Mouse (Mus musculus) adrenal gland, postnatal 14 days (tissue): Measurements from ENCODE around the gene Kifap3. TPM values are rescaled to one million over a fixed set of nuclear protein-coding genes. Genes with fewer than 3 reads are reported as not detected.

Experiments used
- DNase-seq: peaks from one replicate; pipeline ENCODE4 v3.0.0; 2021; ENCODE audit warnings: mixed read lengths
- total RNA-seq: library from RNA; stranded (reverse); gene quantifications from 2 replicates; pipeline ENCODE4 v1.2.3, GENCODE M21; 2021

Gene Kifap3
- total RNA-seq, 1 experiment from 2014 or later: 17.3 TPM

GRCm38 (mm10) chr1:163893774-163894527 lies 114.6 kb downstream of the Kifap3 start:
- no peak for DNase-seq

- DNase-seq: no peak
These were observed 118.9 kb downstream of the Kifap3 start for GRCm38 (mm10) chr1:163898291-163898764.

- DNase-seq: no peak
These were observed 120.2 kb downstream of the Kifap3 start for GRCm38 (mm10) chr1:163899575-163899974.

GRCm38 (mm10) chr1:163900168-163900567 lies 120.8 kb downstream of the Kifap3 start:
- DNase-seq: no peak

GRCm38 (mm10) chr1:163903411-163903810 lies 124.0 kb downstream of the Kifap3 start:
- DNase-seq: no peak

- no peak for DNase-seq
These were observed 127.8 kb downstream of the Kifap3 start for GRCm38 (mm10) chr1:163907007-163907811.

GRCm38 (mm10) chr1:163908389-163908788 lies 129.0 kb downstream of the Kifap3 start:
- no peak for DNase-seq

GRCm38 (mm10) chr1:163910343-163910742 lies 131.0 kb downstream of the Kifap3 start:
- peak; percentile 54 for DNase-seq

GRCm38 (mm10) chr1:163910785-163911184 lies 131.4 kb downstream of the Kifap3 start:
- no peak for DNase-seq

GRCm38 (mm10) chr1:163911981-163912380 lies 132.6 kb downstream of the Kifap3 start:
- no peak for DNase-seq

- no peak for DNase-seq
These were observed 138.2 kb downstream of the Kifap3 start for GRCm38 (mm10) chr1:163917349-163918160.

- no peak for DNase-seq
These were observed 144.7 kb downstream of the Kifap3 start for GRCm38 (mm10) chr1:163924093-163924492.

GRCm38 (mm10) chr1:163928846-163929245 lies 149.5 kb downstream of the Kifap3 start, which contains the start of gene Scyl3:
Gene Scyl3, plus strand, starts transcription at chr1:163929100.
- DNase-seq: no peak

- DNase-seq: peak; percentile 94
These were observed 150.5 kb downstream of the Kifap3 start for GRCm38 (mm10) chr1:163929636-163930457.

GRCm38 (mm10) chr1:163930458-163930794 lies 151.0 kb downstream of the Kifap3 start:
- no peak for DNase-seq

- DNase-seq: no peak
These were observed 152.4 kb downstream of the Kifap3 start for GRCm38 (mm10) chr1:163931801-163932200.

GRCm38 (mm10) chr1:163934591-163934990 lies 155.2 kb downstream of the Kifap3 start:
- peak; percentile 39 for DNase-seq

GRCm38 (mm10) chr1:163942056-163942455 lies 162.7 kb downstream of the Kifap3 start:
- DNase-seq: no peak

GRCm38 (mm10) chr1:163953396-163953795 lies 174.0 kb downstream of the Kifap3 start:
- no peak for DNase-seq

GRCm38 (mm10) chr1:163958036-163958435 lies 178.7 kb downstream of the Kifap3 start:
- no peak for DNase-seq

- no peak for DNase-seq
These were observed 184.8 kb downstream of the Kifap3 start for GRCm38 (mm10) chr1:163964008-163964689.
